In the genomic region with DNA sequence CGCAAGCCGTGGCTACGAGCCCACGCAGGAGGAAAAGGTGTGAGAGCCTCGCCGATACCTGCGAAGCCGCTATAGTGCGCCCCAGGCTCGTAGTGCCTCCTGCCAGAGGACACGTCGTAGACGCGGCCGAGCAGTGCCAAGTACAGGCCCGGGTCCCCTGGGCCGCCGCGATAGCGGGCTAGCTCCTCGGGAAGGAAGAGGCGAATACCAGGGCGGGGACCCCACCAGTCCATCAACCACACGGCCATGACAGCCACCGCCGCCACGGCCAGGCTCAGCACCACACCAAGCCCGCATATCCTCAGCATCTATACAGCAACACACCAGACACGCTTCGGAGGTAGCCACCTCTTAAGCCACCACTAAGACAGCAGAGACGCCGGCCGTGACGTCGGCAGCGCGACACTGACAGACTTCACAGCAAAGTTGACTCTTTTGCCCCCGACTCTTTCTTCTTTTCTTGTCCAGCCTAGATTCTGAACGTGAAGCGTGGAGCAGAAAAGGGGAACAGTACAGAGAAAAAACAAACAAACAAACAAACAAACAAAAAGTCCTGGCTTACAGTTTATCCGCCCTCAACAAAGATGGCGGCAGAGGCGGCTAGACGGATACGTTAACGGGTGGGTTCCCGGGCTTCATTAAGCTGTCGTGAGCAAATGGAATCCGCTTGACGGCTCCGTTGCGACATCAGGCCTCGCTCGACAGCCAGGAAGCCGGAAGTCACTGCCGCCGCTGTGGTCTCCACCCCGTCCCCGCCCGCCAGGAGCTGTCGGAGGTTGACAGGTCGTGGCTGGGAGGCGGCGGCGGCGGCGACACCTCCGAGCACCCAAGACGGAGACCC, we compare ENCODE assay signal across 8 mouse cellular contexts. TPM values are rescaled to one million over a fixed set of nuclear protein-coding genes. Genes with fewer than 3 reads are reported as not detected.
A peak's percentile ranks its signal among the peaks of the same experiment; 100 is the strongest.
DNase-seq lines count a peak whose midpoint lies in the region; ATAC-seq lines count a peak whose summit lies in the region.

A gene (minus strand): TSS at position 688 of the 841 bp plus-strand sequence.
A gene (plus strand): TSS at position 772 of the 841 bp plus-strand sequence.

- H3K9me3 ChIP-seq in intestine, embryonic 14.5 days (ENCODE audit: control insufficient read depth, low read length), result no peaks in the 10 kb centered on the region

- peak within 1 kb of the TSS; percentile 75 for H3K4me3 ChIP-seq in intestine, embryonic 14.5 days (ENCODE audit: low read depth, low read length)

- H3K36me3 ChIP-seq in intestine, embryonic 14.5 days (ENCODE audit: control insufficient read depth, insufficient read depth, low read length), result no peaks in the 10 kb centered on the region

- peak within 1 kb of the TSS; percentile 74 for H3K9ac ChIP-seq in intestine, embryonic 14.5 days (ENCODE audit: low read length)

- intact Hi-C loops in left cerebral cortex, postnatal 14 days (cut with DNase I), result no loop called here

- peak; percentile 86 to 88 for DNase-seq in adrenal gland, adult 18-20 months (ENCODE audit: low spot score in 2 of 2)
- DNase-seq in embryo, embryonic 11 days, result peak; percentile 98
- peak; percentile 94 for DNase-seq in gastrocnemius, postnatal 25 days
- DNase-seq in intestine, embryonic 14.5 days (ENCODE audit: low spot score), result peak; percentile 91
- DNase-seq in left cerebral cortex, postnatal 14 days (ENCODE audit: low spot score in 2 of 2), result peak; percentile 96 to 97
- peak; percentile 95 for DNase-seq in mesoderm, embryonic 11.5 days (ENCODE audit: low read depth, low spot score)
- DNase-seq in right cerebral cortex, postnatal 36 days (ENCODE audit: low spot score in 2 of 2), result peak; percentile 95 to 97
- peak; percentile 93 for DNase-seq in yolk sac, embryonic 10.5 days (ENCODE audit: low spot score)

- under 1% methylated on average over 69 of the region's 69 CpGs for WGBS in intestine, embryonic 14.5 days

- no peaks in the 10 kb centered on the region; the same call in 1 of the 2 replicates for H3K4me1 ChIP-seq in intestine, embryonic 14.5 days (replicated peaks; ENCODE audit: control insufficient read depth, insufficient read depth, low read length)

- ATAC-seq in intestine, embryonic 14.5 days (replicated peaks; ENCODE audit: low FRiP score, low TSS enrichment, low read depth), result peak; percentile 97

- H3K4me2 ChIP-seq in intestine, embryonic 14.5 days (ENCODE audit: low read length), result peak within 1 kb of the TSS; percentile 76

- peak within 1 kb of the TSS; percentile 35; the same call in 1 of the 2 replicates for H3K27ac ChIP-seq in intestine, embryonic 14.5 days (ENCODE audit: low read depth)

- H3K27me3 ChIP-seq in intestine, embryonic 14.5 days (replicated peaks; ENCODE audit: control insufficient read depth, insufficient read depth, low read length), result no peaks in the 10 kb centered on the region

RNA-seq across cellular contexts. Expression of the first gene that starts in this region (rescaled TPM):
- total RNA-seq in adrenal gland, adult 18-20 months (2021), result 10 to 100 TPM; 21.1 to 25.7 TPM
- total RNA-seq in gastrocnemius, postnatal 25 days (2021), result 10 to 100 TPM; 12.9 to 14.6 TPM
- polyA plus RNA-seq in intestine, embryonic 14.5 days (2014; fragmentation: Nextera tagmentation; extraction: Ambion mirVana), result 2.5 and 3.7 TPM in 2 replicates
- 10 to 100 TPM; 11.6 to 13.1 TPM for total RNA-seq in left cerebral cortex, postnatal 14 days (2021)

RNA-seq across cellular contexts. Expression of the second gene that starts in this region (rescaled TPM):
- total RNA-seq in adrenal gland, adult 18-20 months (2021), result 10 to 100 TPM; 30.7 to 36.1 TPM
- 10 to 100 TPM; 12.5 to 12.8 TPM for total RNA-seq in gastrocnemius, postnatal 25 days (2021)
- 12.2 and 12.8 TPM in 2 replicates for polyA plus RNA-seq in intestine, embryonic 14.5 days (2014; fragmentation: Nextera tagmentation; extraction: Ambion mirVana)
- 10 to 100 TPM; 46.9 to 50.0 TPM for total RNA-seq in left cerebral cortex, postnatal 14 days (2021)

Comparison
In these comparisons a context has a peak if more than half of its experiments do, and no peak if none do; other contexts are left out.
1. Peak in every context shown above with its lines: DNase-seq, ATAC-seq, H3K4me3 ChIP-seq and H3K27ac ChIP-seq.